Mouse (Mus musculus) retina, postnatal 1 day (tissue): ENCODE measurements around the gene Ube2e1.
"Not testable (repeated sequence)": the region's sequence is repeated elsewhere in the genome, so short reads cannot be mapped to it uniquely, and the experiment has no call there.

Experiments used
- DNase-seq: peaks from one replicate; pipeline ENCODE4 v3.0.0-alpha.2; 2012

Ube2e1 gene

GRCm38 (mm10) chr14:18240132-18240531 lies 91.5 kb downstream of the Ube2e1 start:
- no peak for DNase-seq

- DNase-seq: peak; percentile 100
Observed at GRCm38 (mm10) chr14:18238750-18239731, 92.6 kb downstream of the Ube2e1 start, which contains the start of gene Nr1d2. Gene Nr1d2, minus strand, starts transcription at chr14:18239127.

- DNase-seq: peak; percentile 98
Observed at GRCm38 (mm10) chr14:18238131-18238749, 93.4 kb downstream of the Ube2e1 start.

GRCm38 (mm10) chr14:18237381-18237780 lies 94.3 kb downstream of the Ube2e1 start:
- DNase-seq: no peak

GRCm38 (mm10) chr14:18236496-18237235 lies 95.0 kb downstream of the Ube2e1 start:
- DNase-seq: not testable (repeated sequence)

GRCm38 (mm10) chr14:18233981-18234960 lies 97.4 kb downstream of the Ube2e1 start:
- DNase-seq: no peak

- DNase-seq: no peak
Observed at GRCm38 (mm10) chr14:18233076-18233475, 98.6 kb downstream of the Ube2e1 start.
